Mouse (Mus musculus): Measurements from ENCODE around the gene Mocs2. TPM values are rescaled to one million over a fixed set of nuclear protein-coding genes. Genes with fewer than 3 reads are reported as not detected.

Mocs2 gene
- polyA plus RNA-seq, 1 experiment from 2014 or later: 67.3 TPM

DNA sequence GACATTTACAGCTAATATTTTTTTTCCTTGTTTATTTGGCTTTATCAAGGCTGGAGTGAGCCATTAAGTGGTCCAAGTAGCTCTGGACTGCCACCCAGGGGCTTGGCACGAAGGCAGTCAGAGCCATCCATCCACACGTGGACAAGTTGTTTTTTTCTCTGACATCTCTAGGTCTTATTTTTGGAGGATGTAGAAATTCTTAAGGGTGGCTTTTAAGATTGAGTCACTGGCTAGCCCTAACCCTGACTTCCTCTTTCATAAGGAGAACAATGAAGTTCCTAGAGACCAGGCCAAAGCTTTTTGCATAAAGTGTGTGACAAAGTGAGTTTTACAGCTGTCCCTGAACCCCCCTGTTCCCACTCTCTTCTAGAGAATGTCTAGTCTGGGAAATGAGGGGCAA, 16.5 kb downstream of the Mocs2 start:
- Histone ChIP-seq H3K27ac (replicated peaks) (no peak overlapping the region), H3K9me3 (no peaks in the 10 kb centered on the region), H3K27me3 (replicated peaks; ENCODE audit: low read depth, poor library complexity, severe bottlenecking) (no peaks in the 10 kb centered on the region), H3K4me1 (peaks cover 12% of the 10 kb centered on the region), H3K4me3 (no peak overlapping the region), H3K36me3 (replicated peaks) (peaks cover 15% of the 10 kb centered on the region)
- 79% methylated on average over 2 of the region's 2 CpGs for WGBS
- DNase-seq (ENCODE audit: low spot score): no peak

DNA sequence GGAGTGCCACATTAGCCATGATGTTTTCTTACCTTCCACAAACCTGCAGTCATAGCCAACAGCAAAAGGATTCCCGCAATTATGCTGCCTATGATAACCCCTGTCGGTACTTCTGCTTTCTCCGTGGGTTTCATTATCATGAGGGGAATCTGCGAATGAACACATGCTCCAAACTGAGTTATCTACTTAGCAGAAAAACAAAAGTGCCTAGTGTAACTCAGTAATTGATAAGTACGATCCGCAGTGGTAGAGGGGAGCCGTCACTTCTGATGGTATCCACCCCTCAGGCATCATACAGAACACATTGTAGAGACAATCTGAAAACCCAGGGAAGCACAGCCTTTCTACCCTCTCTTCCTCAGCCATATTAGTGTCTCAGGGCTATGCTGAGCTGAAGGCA, 19.0 kb downstream of the Mocs2 start:
- H3K9me3 ChIP-seq: no peaks in the 10 kb centered on the region
- WGBS: 82% methylated on average over 7 of the region's 7 CpGs
- no peak for DNase-seq (ENCODE audit: low spot score)
- no peaks in the 10 kb centered on the region for H3K27me3 ChIP-seq (replicated peaks; ENCODE audit: low read depth, poor library complexity, severe bottlenecking)
- no peaks in the 10 kb centered on the region for H3K36me3 ChIP-seq (replicated peaks)
- H3K27ac ChIP-seq (replicated peaks): no peak overlapping the region
- H3K4me1 ChIP-seq: peaks cover 12% of the 10 kb centered on the region
- H3K4me3 ChIP-seq: no peak overlapping the region

DNA sequence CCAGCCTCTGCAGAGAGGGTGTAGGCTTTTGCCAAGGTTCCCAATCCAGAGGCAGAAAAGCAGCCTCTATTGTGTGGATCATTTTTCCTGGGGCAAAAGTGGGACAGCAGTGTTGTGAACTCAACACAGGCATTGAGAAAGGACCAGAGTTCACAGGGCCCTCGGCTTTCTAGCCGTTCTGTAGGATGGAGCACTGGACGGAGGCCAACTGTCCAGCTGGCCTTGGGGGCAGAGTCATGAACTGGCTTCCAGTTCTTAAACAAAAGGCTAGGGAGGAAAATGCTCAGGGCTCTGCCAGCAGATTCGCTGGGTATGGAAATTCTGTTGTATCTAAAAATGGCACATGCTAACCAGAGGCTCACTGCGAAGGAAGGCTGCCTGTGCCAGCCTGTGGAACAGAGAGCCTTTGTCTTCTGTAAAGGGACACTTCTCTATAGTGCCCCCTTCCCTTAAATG, 20.5 kb downstream of the Mocs2 start:
- H3K27ac ChIP-seq (replicated peaks): peak overlapping the region; percentile 70
- DNase-seq (ENCODE audit: low spot score): no peak
- no peaks in the 10 kb centered on the region for H3K27me3 ChIP-seq (replicated peaks; ENCODE audit: low read depth, poor library complexity, severe bottlenecking)
- H3K4me3 ChIP-seq: no peak overlapping the region
- H3K36me3 ChIP-seq (replicated peaks): no peaks in the 10 kb centered on the region
- no peaks in the 10 kb centered on the region for H3K9me3 ChIP-seq
- H3K4me1 ChIP-seq: peaks cover 12% of the 10 kb centered on the region
- WGBS: 41% methylated on average over 5 of the region's 5 CpGs

DNA sequence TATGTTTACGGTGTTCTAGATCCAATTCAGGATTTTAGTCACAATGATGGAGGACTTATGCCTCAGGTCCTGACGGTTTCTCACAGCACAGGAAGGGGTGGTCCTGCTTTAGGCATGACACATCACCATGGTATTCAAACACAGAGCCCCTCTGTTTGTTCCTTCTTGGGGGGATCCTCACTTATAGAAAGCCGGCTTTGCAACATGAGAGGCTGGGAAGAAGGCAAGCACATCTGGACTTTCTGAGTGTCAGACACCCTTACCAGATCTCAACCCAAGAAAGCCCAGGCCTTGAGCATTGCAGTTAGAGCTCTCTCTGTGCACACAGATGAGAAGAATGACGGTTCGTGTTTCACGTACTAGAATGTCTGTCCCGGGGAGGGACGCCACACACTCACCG, 21.1 kb downstream of the Mocs2 start:
- peak; percentile 21 for DNase-seq (ENCODE audit: low spot score)
- H3K9me3 ChIP-seq: no peaks in the 10 kb centered on the region
- H3K27me3 ChIP-seq (replicated peaks; ENCODE audit: low read depth, poor library complexity, severe bottlenecking): no peaks in the 10 kb centered on the region
- H3K4me1 ChIP-seq: peaks cover 12% of the 10 kb centered on the region
- H3K27ac ChIP-seq (replicated peaks): peak overlapping the region; percentile 35; the same call in 1 of the 2 replicates
- no peak overlapping the region for H3K4me3 ChIP-seq
- 61% methylated on average over 9 of the region's 9 CpGs for WGBS
- H3K36me3 ChIP-seq (replicated peaks): no peaks in the 10 kb centered on the region

DNA sequence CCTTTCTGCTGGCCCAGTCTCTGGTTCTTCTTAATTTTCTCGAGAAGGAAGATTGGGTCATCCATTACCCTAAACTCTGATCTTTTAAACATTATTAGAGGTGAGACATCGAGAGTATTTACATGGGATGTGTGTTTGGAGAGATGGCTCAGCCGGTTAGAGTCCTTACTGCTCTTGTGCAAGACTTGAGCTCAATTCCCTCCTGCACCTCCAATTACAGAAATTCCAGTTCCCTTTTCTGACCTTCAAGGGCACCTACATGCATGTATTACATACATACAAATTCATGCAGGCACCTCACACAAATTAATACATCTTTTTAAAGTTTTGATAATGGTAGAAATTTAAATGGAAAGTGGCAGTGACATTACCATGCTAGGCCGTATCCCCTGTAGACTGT, 22.5 kb downstream of the Mocs2 start:
- H3K36me3 ChIP-seq (replicated peaks): no peaks in the 10 kb centered on the region
- no peak for DNase-seq (ENCODE audit: low spot score)
- H3K4me3 ChIP-seq: no peak overlapping the region
- no peak overlapping the region for H3K27ac ChIP-seq (replicated peaks)
- peaks cover 12% of the 10 kb centered on the region for H3K4me1 ChIP-seq
- 93% methylated on average over 4 of the region's 4 CpGs for WGBS
- no peaks in the 10 kb centered on the region for H3K9me3 ChIP-seq
- H3K27me3 ChIP-seq (replicated peaks; ENCODE audit: low read depth, poor library complexity, severe bottlenecking): no peaks in the 10 kb centered on the region

DNA sequence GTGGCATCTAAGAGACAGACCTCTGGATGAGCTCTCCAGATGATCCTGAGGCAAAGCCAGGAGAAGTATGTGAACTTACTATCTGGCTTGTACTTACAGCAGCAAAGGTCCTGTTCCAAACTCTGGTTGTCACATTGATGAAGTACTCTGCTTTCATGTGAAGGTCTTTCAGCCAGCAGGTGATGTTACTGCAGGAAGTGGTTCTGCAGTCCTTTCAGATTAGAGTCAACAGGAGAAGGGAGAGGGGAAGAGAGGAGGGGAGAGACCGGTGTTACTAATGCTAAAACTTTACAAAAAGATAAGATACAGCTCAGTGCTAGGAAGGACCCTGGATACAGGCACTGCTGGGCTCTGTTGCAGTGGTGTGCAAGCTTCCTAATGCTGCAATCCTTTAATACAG, 25.3 kb downstream of the Mocs2 start:
- Histone ChIP-seq H3K9me3 (no peaks in the 10 kb centered on the region), H3K27me3 (replicated peaks; ENCODE audit: low read depth, poor library complexity, severe bottlenecking) (no peaks in the 10 kb centered on the region), H3K4me3 (no peak overlapping the region), H3K27ac (replicated peaks) (no peak overlapping the region), H3K36me3 (replicated peaks) (no peaks in the 10 kb centered on the region), H3K4me1 (peaks cover 11% of the 10 kb centered on the region)
- DNase-seq (ENCODE audit: low spot score): no peak
- WGBS: 76% methylated on average over 1 of the region's 1 CpGs

DNA sequence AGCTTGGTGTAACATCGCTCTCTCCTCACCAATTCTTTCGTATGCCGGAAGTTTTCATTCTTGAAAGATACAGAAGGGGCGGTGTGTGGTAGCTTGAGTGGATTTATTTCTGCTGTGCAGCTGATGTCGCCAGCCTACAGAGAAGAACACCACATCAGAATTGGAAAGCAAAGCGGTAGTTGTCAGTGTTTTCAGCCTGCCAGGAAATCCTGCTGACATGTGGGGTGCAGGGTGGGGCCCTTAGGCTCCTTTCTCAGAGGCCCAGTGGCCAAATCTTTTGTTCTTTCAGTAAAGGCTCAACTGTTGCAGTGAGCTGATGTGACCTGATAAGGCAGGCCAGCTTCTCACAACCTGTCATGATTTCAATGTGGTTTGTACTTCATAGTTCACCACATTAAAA, 27.8 kb downstream of the Mocs2 start:
- H3K27me3 ChIP-seq (replicated peaks; ENCODE audit: low read depth, poor library complexity, severe bottlenecking): no peaks in the 10 kb centered on the region
- no peak for DNase-seq (ENCODE audit: low spot score)
- H3K4me1 ChIP-seq: no peaks in the 10 kb centered on the region
- no peaks in the 10 kb centered on the region for H3K36me3 ChIP-seq (replicated peaks)
- no peaks in the 10 kb centered on the region for H3K9me3 ChIP-seq
- no peak overlapping the region for H3K27ac ChIP-seq (replicated peaks)
- no peak overlapping the region for H3K4me3 ChIP-seq
- WGBS: 87% methylated on average over 6 of the region's 6 CpGs

DNA sequence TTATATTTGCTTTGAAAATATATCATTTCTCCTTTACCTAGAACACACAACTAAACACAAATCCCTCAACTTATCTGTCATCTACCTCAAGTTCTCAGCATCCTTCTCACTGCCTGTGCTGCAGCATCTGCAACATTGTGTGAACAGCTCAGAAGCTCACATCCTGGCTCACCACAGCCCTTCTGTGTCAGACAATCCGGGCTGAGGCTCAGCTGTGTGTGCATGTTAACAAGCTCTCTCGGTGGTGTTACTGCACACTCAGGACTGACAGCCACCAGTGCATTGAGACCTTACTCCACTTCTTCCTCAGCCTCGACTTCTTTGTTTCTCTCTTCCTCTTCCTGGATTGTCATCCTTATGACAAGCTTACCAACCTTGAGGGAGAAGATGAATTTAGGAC, 30.9 kb downstream of the Mocs2 start:
- WGBS: 69% methylated on average over 3 of the region's 3 CpGs

DNA sequence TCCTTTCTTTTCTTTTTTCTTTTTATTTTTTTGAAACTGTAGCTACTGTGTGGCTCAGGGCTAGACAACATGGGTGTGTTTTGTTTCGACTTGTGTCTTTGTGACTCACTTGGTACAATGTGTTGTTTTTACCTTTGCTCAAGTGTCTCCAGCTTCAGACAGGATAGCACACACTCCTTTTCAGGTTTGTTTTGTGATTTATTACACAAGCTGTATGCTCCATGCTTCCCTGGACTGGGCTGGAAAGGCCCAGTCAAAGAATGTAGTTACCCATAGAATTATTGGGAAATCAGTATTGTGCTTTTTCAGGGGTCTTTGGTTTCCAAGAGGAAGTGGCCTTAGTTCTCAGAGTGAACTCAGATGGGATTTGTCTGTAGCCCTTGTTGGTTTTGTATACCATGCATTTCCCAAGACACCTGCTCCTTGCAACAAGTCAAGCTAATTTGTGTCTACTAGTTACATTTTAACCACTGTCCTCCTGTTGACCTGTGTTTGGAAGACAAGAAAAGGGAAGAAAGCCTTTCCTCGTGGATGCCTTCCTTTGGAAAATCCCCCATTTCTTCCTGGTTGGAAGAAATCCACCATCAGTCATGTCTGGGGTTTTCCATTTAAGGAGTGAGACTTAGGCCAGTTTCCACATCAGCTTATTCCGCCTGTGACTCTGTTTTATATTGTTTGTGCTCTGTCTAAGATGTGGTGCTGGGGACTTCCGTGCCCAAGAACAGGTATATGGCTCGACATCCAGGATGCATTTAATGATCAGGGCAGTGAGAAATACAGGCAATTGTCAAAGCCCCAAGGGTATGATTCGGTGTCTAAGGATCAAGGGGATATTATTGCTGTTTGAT, 34.5 kb downstream of the Mocs2 start:
- H3K9me3 ChIP-seq: no peaks in the 10 kb centered on the region
- no peak overlapping the region for H3K4me3 ChIP-seq
- H3K27me3 ChIP-seq (replicated peaks; ENCODE audit: low read depth, poor library complexity, severe bottlenecking): no peaks in the 10 kb centered on the region
- no peak overlapping the region for H3K27ac ChIP-seq (replicated peaks)
- no peaks in the 10 kb centered on the region for H3K36me3 ChIP-seq (replicated peaks)
- DNase-seq (ENCODE audit: low spot score): no peak
- 84% methylated on average over 6 of the region's 6 CpGs for WGBS
- H3K4me1 ChIP-seq: peaks cover 9% of the 10 kb centered on the region

More for the DNA sequence above, 30.9 kb downstream of the Mocs2 start:
- Histone ChIP-seq H3K4me1 (no peaks in the 10 kb centered on the region), H3K9me3 (no peaks in the 10 kb centered on the region), H3K27ac (replicated peaks) (no peak overlapping the region), H3K4me3 (no peak overlapping the region), H3K36me3 (replicated peaks) (no peaks in the 10 kb centered on the region), H3K27me3 (replicated peaks; ENCODE audit: low read depth, poor library complexity, severe bottlenecking) (no peaks in the 10 kb centered on the region)
- DNase-seq (ENCODE audit: low spot score): no peak

DNA sequence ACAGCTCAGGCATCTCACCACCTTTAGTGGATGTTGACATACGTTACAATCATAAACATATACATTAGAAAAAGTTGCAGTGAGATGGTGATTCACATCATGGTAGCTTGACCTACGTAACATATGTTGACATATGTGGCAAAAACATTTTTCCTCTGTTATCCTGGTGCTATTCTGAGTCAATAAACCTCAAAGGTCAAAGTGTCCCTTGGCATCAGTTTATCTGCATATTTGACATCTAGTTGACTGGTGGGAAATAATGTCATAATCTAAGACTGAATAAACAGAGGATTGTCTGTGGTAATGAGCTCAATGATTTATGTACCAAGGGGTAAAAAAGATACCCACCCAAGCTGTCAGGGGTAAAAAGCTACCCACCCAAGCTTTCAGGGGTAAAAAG, 35.1 kb downstream of the Mocs2 start:
- no peaks in the 10 kb centered on the region for H3K36me3 ChIP-seq (replicated peaks)
- H3K4me1 ChIP-seq: peaks cover 9% of the 10 kb centered on the region
- H3K27me3 ChIP-seq (replicated peaks; ENCODE audit: low read depth, poor library complexity, severe bottlenecking): no peaks in the 10 kb centered on the region
- no peaks in the 10 kb centered on the region for H3K9me3 ChIP-seq
- no peak overlapping the region for H3K27ac ChIP-seq (replicated peaks)
- DNase-seq (ENCODE audit: low spot score): no peak
- no peak overlapping the region for H3K4me3 ChIP-seq
- WGBS: 92% methylated on average over 2 of the region's 2 CpGs

DNA sequence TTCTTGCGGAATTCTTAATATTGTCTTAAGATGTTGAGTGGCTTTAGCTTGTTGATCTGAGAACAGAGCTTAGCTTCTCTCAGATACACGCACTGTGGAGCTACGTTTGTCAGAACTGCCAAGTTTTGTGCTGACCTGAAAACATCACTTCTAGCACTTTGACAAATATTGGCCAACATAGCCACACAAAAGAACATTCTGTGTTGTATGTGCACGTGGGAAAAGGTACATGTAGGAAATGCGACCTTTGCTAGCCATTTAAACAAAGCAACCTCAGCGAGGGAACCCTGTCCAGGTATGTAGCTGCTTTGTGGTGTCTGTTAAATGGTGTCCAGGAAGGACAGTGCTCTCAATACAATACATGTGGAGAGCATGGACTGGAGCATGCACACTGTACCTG, 36.0 kb downstream of the Mocs2 start:
- no peak for DNase-seq (ENCODE audit: low spot score)
- 88% methylated on average over 6 of the region's 6 CpGs for WGBS

DNA sequence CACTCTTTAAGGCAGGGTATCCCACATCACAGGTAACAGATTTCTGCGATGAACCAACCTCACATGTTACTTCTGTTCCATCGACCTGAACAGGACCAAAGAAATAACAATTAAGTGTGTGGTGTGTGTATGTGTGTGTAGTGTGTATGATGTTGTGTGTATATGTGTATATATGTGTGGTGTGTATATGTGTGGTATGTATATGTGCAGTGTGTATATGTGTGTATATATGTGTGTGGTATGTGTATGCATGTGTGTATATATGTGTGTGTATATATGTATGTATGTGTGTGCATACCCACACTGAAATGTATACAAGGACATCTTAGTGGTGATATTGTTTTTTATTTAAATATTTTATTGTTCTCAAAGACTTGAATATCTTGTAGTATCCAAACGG, 36.4 kb downstream of the Mocs2 start:
- WGBS: 96% methylated on average over 3 of the region's 3 CpGs
- H3K4me1 ChIP-seq: peaks cover 9% of the 10 kb centered on the region
- H3K27me3 ChIP-seq (replicated peaks; ENCODE audit: low read depth, poor library complexity, severe bottlenecking): no peaks in the 10 kb centered on the region
- no peaks in the 10 kb centered on the region for H3K36me3 ChIP-seq (replicated peaks)
- H3K27ac ChIP-seq (replicated peaks): no peak overlapping the region
- no peak for DNase-seq (ENCODE audit: low spot score)
- H3K4me3 ChIP-seq: no peak overlapping the region
- no peaks in the 10 kb centered on the region for H3K9me3 ChIP-seq

More for the DNA sequence above, 36.0 kb downstream of the Mocs2 start:
- Histone ChIP-seq H3K9me3 (no peaks in the 10 kb centered on the region), H3K27ac (replicated peaks) (no peak overlapping the region), H3K4me1 (peaks cover 9% of the 10 kb centered on the region), H3K4me3 (no peak overlapping the region), H3K27me3 (replicated peaks; ENCODE audit: low read depth, poor library complexity, severe bottlenecking) (no peaks in the 10 kb centered on the region), H3K36me3 (replicated peaks) (no peaks in the 10 kb centered on the region)

DNA sequence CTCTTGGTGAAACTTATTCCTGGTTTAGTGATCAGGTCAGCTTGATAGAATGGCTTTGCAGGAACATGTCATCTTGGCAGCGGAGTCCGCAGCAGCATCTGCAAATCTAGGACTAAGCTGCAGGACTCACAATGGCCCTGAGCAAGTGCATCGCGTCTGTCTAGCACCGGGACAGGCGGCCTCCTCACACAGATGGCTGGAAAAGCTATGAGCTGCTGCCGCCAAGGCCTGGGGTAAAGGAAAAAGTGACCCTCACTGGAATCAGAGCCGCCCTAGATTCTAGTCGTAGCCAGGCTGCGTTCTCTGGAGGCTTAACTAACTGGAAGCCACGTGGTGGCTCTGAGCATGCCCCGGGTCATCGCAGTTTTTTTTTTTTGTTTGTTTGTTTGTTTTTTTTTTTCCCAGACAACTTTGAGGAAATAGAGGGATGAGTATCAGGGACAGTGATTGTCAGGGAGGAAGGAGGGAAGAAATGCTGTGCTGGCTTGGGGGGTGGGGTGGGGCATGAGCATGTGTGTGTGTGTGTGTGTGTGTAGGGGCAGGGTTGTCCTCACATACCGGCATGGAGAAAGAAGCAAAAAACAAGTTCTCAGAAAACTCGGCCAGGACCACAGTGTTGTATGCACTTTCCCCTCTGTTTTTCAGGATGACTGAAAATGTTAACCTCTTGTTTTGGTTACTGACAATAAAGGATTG, 37.7 kb downstream of the Mocs2 start:
- Histone ChIP-seq H3K36me3 (replicated peaks) (no peaks in the 10 kb centered on the region), H3K9me3 (no peaks in the 10 kb centered on the region), H3K27ac (replicated peaks) (no peak overlapping the region), H3K4me1 (peaks cover 9% of the 10 kb centered on the region), H3K4me3 (peak overlapping the region; percentile 21; the same call in 1 of the 2 replicates), H3K27me3 (replicated peaks; ENCODE audit: low read depth, poor library complexity, severe bottlenecking) (no peaks in the 10 kb centered on the region)
- 22% methylated on average over 15 of the region's 15 CpGs for WGBS
- DNase-seq (ENCODE audit: low spot score): peak; percentile 23

Measured in embryonic facial prominence, embryonic 10.5 days (tissue).